Mouse (Mus musculus): ENCODE measurements around the gene Gm11983.
"Not testable (repeated sequence)": the region's sequence is repeated elsewhere in the genome, so short reads cannot be mapped to it uniquely, and the experiment has no call there.

GRCm38 (mm10) chr11:6853366-6853765 is 15.9 kb upstream of the Gm11983 start:
- TF ChIP-seq POLR2A (IDR thresholded peaks at IDR 0.05; ENCODE audit: borderline replicate concordance, insufficient read depth, low read length); CTCF (IDR thresholded peaks at IDR 0.05; ENCODE audit: borderline replicate concordance, insufficient read depth, low read depth, low read length): not testable (repeated sequence)

All from cerebellum, adult 2 months (tissue).